Mouse (Mus musculus): ENCODE measurements at regions not wholly inside any gene's neighbourhood (a gene's known extent, or its start where the extent isn't known, plus 50 kb on each side); places are given as distances from the start of the nearest gene placed in this dataset.

DNA sequence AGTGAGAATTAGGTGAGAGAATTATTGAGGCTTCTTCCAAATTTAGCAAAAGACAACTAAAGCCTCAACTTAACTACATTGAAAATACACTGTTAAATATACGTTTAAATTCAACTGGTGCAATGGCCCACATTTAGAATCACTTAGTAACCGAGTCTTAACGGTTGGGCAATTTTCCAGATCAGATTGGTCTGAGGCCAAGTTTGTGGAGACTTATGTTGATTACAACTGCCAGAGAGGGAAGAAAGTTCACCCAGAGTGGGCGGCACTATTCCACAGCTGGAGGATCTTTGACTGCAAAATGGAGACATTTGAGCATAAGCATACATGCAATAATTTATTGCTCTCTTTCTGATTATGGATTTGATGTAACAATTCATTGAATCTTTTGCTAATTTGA is 146.5 kb upstream of the Tprg start:
- WGBS, result 35% methylated on average over 4 of the region's 4 CpGs
- Histone ChIP-seq H3K9me3 (no peaks in the 10 kb centered on the region), H3K4me3 (replicated peaks) (no peak overlapping the region), H3K36me3 (no peaks in the 10 kb centered on the region), H3K27me3 (replicated peaks) (no peaks in the 10 kb centered on the region), H3K27ac (no peak overlapping the region), H3K4me1 (replicated peaks) (no peaks in the 10 kb centered on the region), H3K4me2 (replicated peaks) (no peak overlapping the region), H3K9ac (no peak overlapping the region)
- 0 out of 2 replicates have a peak, but pooled peaks have one; percentile 39 for ATAC-seq

DNA sequence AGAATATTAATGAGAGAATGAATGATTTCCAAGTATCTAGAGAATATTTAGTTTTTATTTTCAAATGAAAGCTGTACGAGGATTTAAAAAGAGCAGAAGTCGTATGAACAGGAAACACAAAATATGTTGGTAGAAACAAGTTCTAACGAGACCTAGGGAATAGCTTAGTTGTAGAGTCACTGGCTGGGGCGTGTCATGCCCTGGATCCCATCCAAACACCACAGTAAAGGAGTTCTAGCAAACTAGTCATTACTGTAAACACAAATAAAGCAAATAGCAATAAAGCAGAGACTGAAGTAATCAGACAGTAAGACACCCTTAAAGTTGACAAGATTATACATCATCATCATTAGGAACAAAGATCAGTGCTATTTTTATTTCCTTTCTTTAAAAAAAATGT is 139.1 kb upstream of the Tprg start:
- no peaks in the 10 kb centered on the region for H3K9me3 ChIP-seq
- no peak overlapping the region for H3K4me3 ChIP-seq (replicated peaks)
- no peak overlapping the region for H3K9ac ChIP-seq
- H3K27ac ChIP-seq, result no peak overlapping the region
- no peak for ATAC-seq
- no peaks in the 10 kb centered on the region for H3K36me3 ChIP-seq
- H3K4me1 ChIP-seq (replicated peaks), result no peaks in the 10 kb centered on the region
- no peaks in the 10 kb centered on the region for H3K27me3 ChIP-seq (replicated peaks)
- no peak overlapping the region for H3K4me2 ChIP-seq (replicated peaks)
- 57% methylated on average over 4 of the region's 4 CpGs for WGBS

DNA sequence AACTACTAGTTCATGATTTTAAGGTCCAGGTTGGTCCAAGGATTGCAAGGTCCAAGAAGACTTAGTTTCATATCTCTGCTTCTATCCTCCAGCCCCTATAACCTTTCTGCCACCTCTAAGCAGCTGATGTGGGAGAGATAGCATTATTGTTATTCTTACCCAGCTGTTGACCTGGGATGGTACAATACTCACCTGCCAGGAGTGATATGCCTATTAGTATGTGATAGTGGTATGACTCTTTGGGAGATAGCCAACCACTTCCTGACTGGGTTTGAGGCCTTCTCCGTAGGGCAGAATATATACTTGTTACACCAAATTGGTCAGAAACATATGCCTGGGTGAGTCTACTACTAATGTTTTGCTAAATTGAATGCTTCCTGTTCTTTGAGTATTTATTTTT is 137.4 kb upstream of the Tprg start:
- H3K27ac ChIP-seq, result no peak overlapping the region
- no peaks in the 10 kb centered on the region for H3K4me1 ChIP-seq (replicated peaks)
- no peak overlapping the region for H3K4me3 ChIP-seq (replicated peaks)
- WGBS, result 85% methylated on average over 1 of the region's 1 CpGs
- H3K36me3 ChIP-seq, result no peaks in the 10 kb centered on the region
- no peak overlapping the region for H3K4me2 ChIP-seq (replicated peaks)
- no peaks in the 10 kb centered on the region for H3K9me3 ChIP-seq
- H3K27me3 ChIP-seq (replicated peaks), result no peaks in the 10 kb centered on the region
- ATAC-seq, result no peak
- no peak overlapping the region for H3K9ac ChIP-seq

GRCm38 (mm10) chr16:25176870-25177269 is 109.7 kb upstream of the Tprg start:
- H3K27me3 ChIP-seq (replicated peaks), result no peaks in the 10 kb centered on the region
- no peak for ATAC-seq
- H3K4me2 ChIP-seq (replicated peaks), result no peak overlapping the region
- no peaks in the 10 kb centered on the region for H3K36me3 ChIP-seq
- no peak overlapping the region for H3K4me3 ChIP-seq (replicated peaks)
- H3K9ac ChIP-seq, result no peak overlapping the region
- no peaks in the 10 kb centered on the region for H3K4me1 ChIP-seq (replicated peaks)
- no peaks in the 10 kb centered on the region for H3K9me3 ChIP-seq
- no peak overlapping the region for H3K27ac ChIP-seq

DNA sequence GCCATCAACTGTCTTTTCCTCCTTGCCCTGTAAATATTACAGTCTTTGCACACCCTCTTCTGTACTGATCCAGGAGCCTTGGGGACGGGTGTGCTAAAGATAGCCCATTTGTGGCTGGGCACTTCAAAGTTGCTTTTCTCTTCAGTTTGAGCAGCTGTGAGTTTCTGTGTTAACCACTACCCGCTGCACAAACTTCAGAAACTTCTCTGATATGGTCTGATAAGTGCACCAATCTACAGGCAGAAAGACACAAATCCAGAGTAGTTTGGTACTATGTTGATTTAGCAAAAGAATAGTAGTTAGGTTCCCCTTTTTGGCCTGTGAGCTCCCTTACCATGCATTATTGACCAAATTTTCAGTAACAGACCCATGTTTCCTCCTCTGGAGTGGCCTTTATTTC is 108.6 kb upstream of the Tprg start:
- no peaks in the 10 kb centered on the region for H3K9me3 ChIP-seq
- no peaks in the 10 kb centered on the region for H3K27me3 ChIP-seq (replicated peaks)
- H3K4me3 ChIP-seq (replicated peaks), result no peak overlapping the region
- no peaks in the 10 kb centered on the region for H3K4me1 ChIP-seq (replicated peaks)
- 84% methylated on average over 2 of the region's 2 CpGs for WGBS
- no peak overlapping the region for H3K27ac ChIP-seq
- no peaks in the 10 kb centered on the region for H3K36me3 ChIP-seq
- no peak overlapping the region for H3K4me2 ChIP-seq (replicated peaks)
- H3K9ac ChIP-seq, result no peak overlapping the region
- ATAC-seq, result no peak

DNA sequence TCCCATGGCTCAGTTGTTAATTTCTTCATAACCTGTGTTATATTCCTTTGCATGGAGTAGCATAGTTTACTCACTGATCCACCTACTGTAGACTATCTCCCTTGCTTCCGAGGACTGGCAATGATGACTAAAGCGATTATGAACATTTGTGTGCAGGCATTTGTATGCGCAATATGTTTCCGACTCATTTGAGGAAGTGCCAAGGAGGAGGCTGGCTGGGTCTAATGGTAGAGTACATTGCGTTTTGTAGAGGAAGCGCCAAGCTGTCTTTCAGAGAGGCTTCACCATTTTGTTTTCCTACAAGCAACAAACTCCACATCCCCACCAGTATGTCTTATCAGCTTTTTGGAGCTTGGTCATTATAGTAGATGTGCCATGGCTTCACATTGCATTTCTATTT is 104.7 kb upstream of the Tprg start:
- no peak for ATAC-seq
- WGBS, result 89% methylated on average over 6 of the region's 6 CpGs
- H3K36me3 ChIP-seq, result no peaks in the 10 kb centered on the region
- no peak overlapping the region for H3K9ac ChIP-seq
- H3K4me3 ChIP-seq (replicated peaks), result no peak overlapping the region
- H3K27me3 ChIP-seq (replicated peaks), result no peaks in the 10 kb centered on the region
- H3K4me2 ChIP-seq (replicated peaks), result no peak overlapping the region
- H3K27ac ChIP-seq, result no peak overlapping the region
- no peaks in the 10 kb centered on the region for H3K4me1 ChIP-seq (replicated peaks)
- H3K9me3 ChIP-seq, result no peaks in the 10 kb centered on the region

DNA sequence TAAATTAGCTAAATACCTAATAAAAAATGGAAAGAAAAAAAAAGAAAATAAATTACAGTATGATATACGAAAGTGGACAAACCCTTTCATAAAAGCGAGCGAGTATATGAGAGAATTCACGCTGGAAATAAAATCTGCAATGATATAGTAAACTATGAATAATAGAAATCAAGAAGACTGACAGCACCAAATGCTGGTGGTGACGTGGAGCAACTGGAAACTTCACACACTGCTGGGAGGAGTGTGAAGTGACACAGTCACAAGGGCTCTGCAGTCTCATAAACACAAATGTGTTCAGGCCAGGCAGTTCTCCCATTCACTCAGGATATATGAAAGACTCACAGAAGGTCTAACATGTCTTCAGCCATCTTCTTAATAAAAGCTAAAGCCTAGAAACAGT is 89.5 kb upstream of the Tprg start:
- Histone ChIP-seq H3K27ac (no peak overlapping the region), H3K9me3 (no peaks in the 10 kb centered on the region), H3K4me3 (replicated peaks) (no peak overlapping the region), H3K36me3 (no peaks in the 10 kb centered on the region), H3K4me2 (replicated peaks) (no peak overlapping the region), H3K9ac (no peak overlapping the region), H3K4me1 (replicated peaks) (no peaks in the 10 kb centered on the region), H3K27me3 (replicated peaks) (no peaks in the 10 kb centered on the region)
- no peak for ATAC-seq
- 88% methylated on average over 5 of the region's 5 CpGs for WGBS

- WGBS, result 57% methylated on average over 3 of the region's 3 CpGs
- Histone ChIP-seq H3K4me2 (replicated peaks) (no peak overlapping the region), H3K9me3 (no peaks in the 10 kb centered on the region), H3K9ac (no peak overlapping the region), H3K27me3 (replicated peaks) (no peaks in the 10 kb centered on the region), H3K4me1 (replicated peaks) (no peaks in the 10 kb centered on the region), H3K36me3 (no peaks in the 10 kb centered on the region), H3K27ac (no peak overlapping the region), H3K4me3 (replicated peaks) (no peak overlapping the region)
- no peak for ATAC-seq
Measured at GRCm38 (mm10) chr16:25198844-25199243, 87.8 kb upstream of the Tprg start.

- H3K36me3 ChIP-seq, result no peaks in the 10 kb centered on the region
- no peaks in the 10 kb centered on the region for H3K4me1 ChIP-seq (replicated peaks)
- H3K4me3 ChIP-seq (replicated peaks), result no peak overlapping the region
- no peak for ATAC-seq
- no peak overlapping the region for H3K4me2 ChIP-seq (replicated peaks)
- no peaks in the 10 kb centered on the region for H3K9me3 ChIP-seq
- no peak overlapping the region for H3K9ac ChIP-seq
- no peak overlapping the region for H3K27ac ChIP-seq
- H3K27me3 ChIP-seq (replicated peaks), result no peaks in the 10 kb centered on the region
Measured at GRCm38 (mm10) chr16:25199984-25200383, 86.6 kb upstream of the Tprg start.

DNA sequence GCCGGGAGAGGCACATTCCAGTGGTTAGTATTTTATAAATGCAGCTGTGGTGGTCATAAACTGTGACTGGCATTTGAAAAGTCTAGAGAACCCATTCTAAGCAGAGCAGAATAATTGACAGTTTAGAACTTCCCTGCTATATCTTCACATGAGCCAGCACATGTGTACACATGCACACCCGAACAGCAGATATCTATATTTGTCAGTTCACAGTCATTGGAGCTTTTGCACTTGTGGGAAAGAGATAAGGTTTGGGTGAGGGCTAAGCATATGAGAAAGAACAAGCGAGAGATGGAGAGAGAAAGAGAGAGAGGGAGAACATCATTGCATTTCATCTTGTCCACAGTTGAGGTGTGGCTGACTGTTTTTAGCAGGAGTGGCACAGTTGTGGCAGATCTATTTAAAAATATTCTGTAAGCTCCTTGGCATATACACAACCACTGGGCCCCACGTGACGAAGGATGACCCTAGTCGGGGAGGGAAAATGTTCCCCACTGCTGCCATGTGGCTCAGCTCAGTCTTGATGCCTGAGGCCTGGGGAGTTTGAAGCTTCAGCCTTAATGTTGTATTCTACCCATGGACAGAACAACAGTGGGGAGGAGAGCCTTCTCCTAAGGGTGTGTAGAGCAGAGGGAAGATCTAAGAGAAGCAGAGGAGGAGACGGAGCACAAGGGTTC is 85.4 kb upstream of the Tprg start:
- H3K27ac ChIP-seq, result no peak overlapping the region
- H3K27me3 ChIP-seq (replicated peaks), result no peaks in the 10 kb centered on the region
- H3K4me1 ChIP-seq (replicated peaks), result no peaks in the 10 kb centered on the region
- no peak for ATAC-seq
- no peaks in the 10 kb centered on the region for H3K36me3 ChIP-seq
- 73% methylated on average over 7 of the region's 7 CpGs for WGBS
- no peak overlapping the region for H3K4me2 ChIP-seq (replicated peaks)
- no peak overlapping the region for H3K9ac ChIP-seq
- no peaks in the 10 kb centered on the region for H3K9me3 ChIP-seq
- no peak overlapping the region for H3K4me3 ChIP-seq (replicated peaks)

DNA sequence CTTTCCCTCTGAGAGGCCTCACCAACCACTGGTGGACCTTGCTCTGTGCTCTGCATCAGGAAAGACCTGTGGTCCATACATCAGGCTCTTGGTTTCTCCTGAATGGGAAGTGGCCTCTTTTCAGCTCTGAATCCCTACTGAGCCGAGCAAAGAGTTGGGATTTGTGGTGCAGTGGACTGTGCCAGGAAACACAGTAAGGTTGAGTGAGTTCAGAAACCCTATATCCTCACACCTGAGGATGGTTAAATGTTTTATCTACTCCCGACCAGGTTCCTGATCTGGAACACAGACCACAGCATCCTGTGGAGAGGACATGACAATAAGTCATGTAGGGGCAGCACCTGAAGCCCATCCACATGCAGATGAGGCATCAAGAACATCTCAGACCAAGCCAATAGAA is 73.4 kb upstream of the Tprg start:
- Histone ChIP-seq H3K36me3 (no peaks in the 10 kb centered on the region), H3K4me2 (replicated peaks) (no peak overlapping the region), H3K27me3 (replicated peaks) (no peaks in the 10 kb centered on the region), H3K9me3 (no peaks in the 10 kb centered on the region), H3K27ac (no peak overlapping the region), H3K9ac (no peak overlapping the region), H3K4me3 (replicated peaks) (no peak overlapping the region), H3K4me1 (replicated peaks) (no peaks in the 10 kb centered on the region)
- no peak for ATAC-seq
- 76% methylated on average over 2 of the region's 2 CpGs for WGBS

DNA sequence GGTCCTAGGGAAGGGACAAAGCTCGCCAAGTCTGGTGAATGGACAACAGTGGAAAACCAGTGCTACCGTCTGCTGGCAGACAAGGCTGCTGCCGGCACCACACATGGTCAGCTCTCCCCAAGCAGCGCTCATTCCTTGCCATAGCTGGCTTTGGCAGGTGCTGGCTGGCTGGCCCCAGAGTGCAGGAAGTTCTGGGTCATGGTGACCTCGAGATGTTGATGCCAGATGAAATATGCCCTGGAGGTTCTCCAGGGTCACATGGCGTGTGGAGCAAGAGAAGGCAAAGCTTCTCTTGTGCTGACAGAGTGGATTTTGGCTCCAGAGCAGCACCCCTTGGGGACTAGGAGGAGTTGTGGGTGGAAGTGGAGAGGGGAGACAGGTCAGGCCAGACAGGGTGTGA is 66.1 kb upstream of the Tprg start:
- no peaks in the 10 kb centered on the region for H3K27me3 ChIP-seq (replicated peaks)
- ATAC-seq, result no peak
- no peaks in the 10 kb centered on the region for H3K4me1 ChIP-seq (replicated peaks)
- no peaks in the 10 kb centered on the region for H3K36me3 ChIP-seq
- H3K27ac ChIP-seq, result no peak overlapping the region
- WGBS, result 83% methylated on average over 6 of the region's 6 CpGs
- no peak overlapping the region for H3K9ac ChIP-seq
- no peak overlapping the region for H3K4me2 ChIP-seq (replicated peaks)
- no peaks in the 10 kb centered on the region for H3K9me3 ChIP-seq
- no peak overlapping the region for H3K4me3 ChIP-seq (replicated peaks)

DNA sequence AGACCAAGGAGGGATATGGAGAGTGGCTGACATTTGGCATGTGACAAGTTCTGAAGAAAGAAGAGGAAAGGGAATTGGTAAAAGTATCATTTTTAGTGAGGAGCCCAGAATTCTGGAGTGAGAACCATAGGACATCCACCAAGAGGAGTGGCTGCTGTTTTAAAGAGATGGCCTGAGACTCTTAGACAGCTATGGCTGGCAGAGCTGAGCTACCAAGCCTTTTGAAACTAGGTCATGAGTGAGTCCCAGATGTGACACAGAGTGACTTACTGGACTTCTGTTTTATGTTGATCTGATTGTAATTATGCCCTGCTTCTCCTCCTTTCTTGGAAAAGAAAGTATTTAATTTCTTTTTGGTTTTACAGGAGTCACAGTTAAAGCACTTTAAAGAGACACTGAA is 61.8 kb upstream of the Tprg start:
- Histone ChIP-seq H3K27ac (no peak overlapping the region), H3K36me3 (no peaks in the 10 kb centered on the region), H3K9ac (no peak overlapping the region), H3K4me1 (replicated peaks) (no peaks in the 10 kb centered on the region), H3K4me3 (replicated peaks) (no peak overlapping the region), H3K9me3 (no peaks in the 10 kb centered on the region), H3K27me3 (replicated peaks) (no peaks in the 10 kb centered on the region), H3K4me2 (replicated peaks) (no peak overlapping the region)
- ATAC-seq, result no peak
